Mouse (Mus musculus): ENCODE measurements around the gene Vezf1.

DNA sequence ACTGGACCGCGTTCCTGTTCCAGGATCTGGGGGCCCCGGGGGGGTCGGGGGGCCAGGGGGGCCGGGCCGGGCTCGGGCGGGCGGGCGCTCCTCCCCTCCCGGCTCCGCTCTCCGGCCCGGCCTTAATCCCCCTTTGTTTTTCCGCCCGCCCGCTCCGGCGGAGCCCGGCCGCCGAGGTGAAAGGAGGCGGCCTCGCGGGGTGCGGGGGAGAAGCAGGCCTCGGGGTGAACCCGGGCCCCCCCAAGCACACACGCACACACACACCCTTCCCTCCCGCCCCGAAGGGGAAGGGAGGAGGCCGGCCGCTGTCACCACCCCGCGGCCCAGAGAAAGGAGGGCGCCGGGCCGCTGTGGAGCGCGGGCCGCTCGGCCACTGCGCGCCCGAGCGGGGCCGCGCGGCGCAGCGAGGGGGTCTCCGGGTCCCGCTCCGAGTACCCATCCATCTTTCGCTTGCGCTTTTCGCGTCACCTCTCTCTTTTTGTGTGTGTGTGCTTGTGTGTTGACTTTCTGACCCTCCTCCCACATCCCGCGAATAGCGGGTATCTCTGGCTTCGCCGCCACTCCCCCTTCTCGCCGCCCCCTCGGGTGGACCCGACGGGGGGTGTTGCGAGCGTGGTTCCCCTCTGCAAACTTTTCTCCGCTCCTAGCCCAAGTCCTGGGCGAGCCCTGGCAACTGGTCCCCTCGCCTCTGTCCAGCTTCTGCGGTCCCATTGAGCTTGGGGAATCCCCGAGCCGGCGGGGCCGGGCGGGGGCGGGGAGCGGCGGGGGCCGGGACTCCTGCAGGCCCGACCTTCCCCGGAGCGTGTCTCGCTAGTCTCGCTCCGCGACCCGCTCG is 549 bp downstream of the Vezf1 start:
- TF ChIP-seq CTCF (IDR thresholded peaks at IDR 0.05) (no peak), EP300 (IDR thresholded peaks at IDR 0.05) (no peak)

Data from lung, postnatal 0 days (tissue).